Mouse (Mus musculus) brown adipose tissue, adult 24 weeks (tissue): ENCODE measurements around the gene Krt10. TPM values are rescaled to one million over a fixed set of nuclear protein-coding genes. Genes with fewer than 3 reads are reported as not detected.
A peak's percentile ranks its signal among the peaks of the same experiment; 100 is the strongest.

Experiments
- H3K27ac ChIP-seq: fragments of 200-500 bp; replicated peaks from 2 replicates; pipeline ENCODE4 v1.5.1; 2012; ENCODE audit warnings: low read depth, mild to moderate bottlenecking, low read length
- H3K4me1 ChIP-seq: fragments of 200-500 bp; 2 replicates; pipeline ENCODE4 v1.6.1; 2012; ENCODE audit warnings: low read length, mixed read lengths; ENCODE audit not compliant: control insufficient read depth, insufficient read depth, insufficient read length
- H3K4me3 ChIP-seq: fragments of 200-500 bp; 2 replicates; pipeline ENCODE4 v1.5.1; 2012; ENCODE audit warnings: low read depth, mild to moderate bottlenecking, low read length, moderate library complexity; ENCODE audit not compliant: insufficient read depth
- polyA plus RNA-seq: library from polyadenylated mRNA; stranded (reverse); fragments of >200 nt; gene quantifications from 2 replicates; pipeline ENCODE4 v1.2.4, GENCODE M21; 2012; ENCODE audit not compliant: missing spikeins, insufficient read depth, insufficient read length

Gene Krt10
- polyA plus RNA-seq, 1 experiment: 23.2 TPM

- H3K4me3 ChIP-seq: no peak overlapping the region
- no peaks in the 10 kb centered on the region for H3K4me1 ChIP-seq
- no peak overlapping the region for H3K27ac ChIP-seq
These were observed 3.3 kb upstream of the Krt10 start for GRCm38 (mm10) chr11:99392492-99392891.

- Histone ChIP-seq H3K27ac (no peak overlapping the region), H3K4me1 (no peaks in the 10 kb centered on the region), H3K4me3 (no peak overlapping the region)
These were observed 2.2 kb upstream of the Krt10 start for GRCm38 (mm10) chr11:99391375-99391774.

GRCm38 (mm10) chr11:99390866-99391265 is 1.7 kb upstream of the Krt10 start:
- no peak overlapping the region for H3K27ac ChIP-seq
- H3K4me3 ChIP-seq: no peak overlapping the region
- H3K4me1 ChIP-seq: no peaks in the 10 kb centered on the region

- H3K4me1 ChIP-seq: no peaks in the 10 kb centered on the region
- H3K27ac ChIP-seq: no peak overlapping the region
- H3K4me3 ChIP-seq: no peak overlapping the region
These were observed 503 bp downstream of the Krt10 start for GRCm38 (mm10) chr11:99388661-99389060.

GRCm38 (mm10) chr11:99385813-99386721 is 3.1 kb downstream of the Krt10 start:
- H3K27ac ChIP-seq: peak overlapping the region; percentile 95
- peak overlapping the region; percentile 88 for H3K4me3 ChIP-seq
- H3K4me1 ChIP-seq: no peaks in the 10 kb centered on the region

GRCm38 (mm10) chr11:99379568-99379967 is 9.6 kb downstream of the Krt10 start:
- Histone ChIP-seq H3K4me3 (no peak overlapping the region), H3K27ac (no peak overlapping the region), H3K4me1 (no peaks in the 10 kb centered on the region)

- no peaks in the 10 kb centered on the region for H3K4me1 ChIP-seq
- no peak within 1 kb of the TSS for H3K27ac ChIP-seq
- H3K4me3 ChIP-seq: no peak within 1 kb of the TSS
These were observed 14.4 kb downstream of the Krt10 start, which contains the start of gene Krt28 for GRCm38 (mm10) chr11:99374803-99375202. Krt28 (minus strand) TSS chr11:99374903.

GRCm38 (mm10) chr11:99369853-99370451 is 19.2 kb downstream of the Krt10 start:
- no peak overlapping the region for H3K4me3 ChIP-seq

GRCm38 (mm10) chr11:99369229-99369628 is 19.9 kb downstream of the Krt10 start:
- no peak overlapping the region for H3K4me3 ChIP-seq
- no peaks in the 10 kb centered on the region for H3K4me1 ChIP-seq
- H3K27ac ChIP-seq: no peak overlapping the region

More at GRCm38 (mm10) chr11:99369853-99370451, 19.2 kb downstream of the Krt10 start:
- H3K4me1 ChIP-seq: no peaks in the 10 kb centered on the region
- no peak overlapping the region for H3K27ac ChIP-seq

- Histone ChIP-seq H3K27ac (no peak overlapping the region), H3K4me3 (no peak overlapping the region), H3K4me1 (no peaks in the 10 kb centered on the region)
These were observed 22.4 kb downstream of the Krt10 start for GRCm38 (mm10) chr11:99366791-99367190.

- Histone ChIP-seq H3K27ac (no peak overlapping the region), H3K4me3 (no peak overlapping the region), H3K4me1 (no peaks in the 10 kb centered on the region)
These were observed 24.8 kb downstream of the Krt10 start for GRCm38 (mm10) chr11:99364412-99364811.

- H3K4me1 ChIP-seq: no peaks in the 10 kb centered on the region
- no peak overlapping the region for H3K4me3 ChIP-seq
- no peak overlapping the region for H3K27ac ChIP-seq
These were observed 27.7 kb downstream of the Krt10 start for GRCm38 (mm10) chr11:99361423-99361822.

GRCm38 (mm10) chr11:99351004-99351403 is 38.2 kb downstream of the Krt10 start, which contains the start of gene Krt27:
Krt27 (minus strand) TSS chr11:99351104.
- H3K4me3 ChIP-seq: no peak within 1 kb of the TSS
- no peak within 1 kb of the TSS for H3K27ac ChIP-seq

GRCm38 (mm10) chr11:99339299-99339847 is 49.8 kb downstream of the Krt10 start:
- Histone ChIP-seq H3K4me3 (no peak overlapping the region), H3K27ac (no peak overlapping the region), H3K4me1 (no peaks in the 10 kb centered on the region)

More at GRCm38 (mm10) chr11:99351004-99351403, 38.2 kb downstream of the Krt10 start, which contains the start of gene Krt27:
- no peaks in the 10 kb centered on the region for H3K4me1 ChIP-seq

- Histone ChIP-seq H3K27ac (no peak within 1 kb of the TSS), H3K4me1 (no peaks in the 10 kb centered on the region), H3K4me3 (no peak within 1 kb of the TSS)
These were observed 51.3 kb downstream of the Krt10 start, which contains the start of gene Krt26 for GRCm38 (mm10) chr11:99337866-99338265. Krt26 (minus strand) TSS chr11:99337966.
